Mouse (Mus musculus): ENCODE data around the gene Tbx15. TPM values are rescaled to one million over a fixed set of nuclear protein-coding genes. Genes with fewer than 3 reads are reported as not detected.

Tbx15 gene
- polyA plus RNA-seq, 2 experiments, result 26.6 to 66.6 TPM

GRCm38 (mm10) chr3:99248831-99249550, 8.8 kb downstream of the Tbx15 start:
- peak overlapping the region; percentile 49 for H3K9ac ChIP-seq (ENCODE audit: low read depth, low read length, severe bottlenecking)
- H3K27ac ChIP-seq (replicated peaks; ENCODE audit: low read depth, low read length), result peak overlapping the region; percentile 75
- H3K4me3 ChIP-seq (replicated peaks; ENCODE audit: low read length), result peak overlapping the region; percentile 21
- H3K4me1 ChIP-seq (ENCODE audit: control insufficient read depth, insufficient read depth, low read length), result peaks cover 41% of the 10 kb centered on the region
- peak overlapping the region; percentile 56 for H3K4me2 ChIP-seq (replicated peaks; ENCODE audit: low read depth, low read length, severe bottlenecking)
- no peak for TF ChIP-seq POLR2A (IDR thresholded peaks at IDR 0.05; ENCODE audit: borderline replicate concordance, extremely low read depth, insufficient read depth, insufficient read length)
- no peak for DNase-seq (ENCODE audit: low spot score)
- no peak for ATAC-seq (ENCODE audit: low FRiP score, low read depth)
- WGBS, result 3% methylated on average over 25 of the region's 25 CpGs
- H3K9me3 ChIP-seq (ENCODE audit: control insufficient read depth, low read length), result no peaks in the 10 kb centered on the region
- H3K27me3 ChIP-seq (ENCODE audit: control insufficient read depth, insufficient read depth, low read length), result peaks cover 34% of the 10 kb centered on the region; the same call in 1 of the 2 replicates
- no peaks in the 10 kb centered on the region for H3K36me3 ChIP-seq (ENCODE audit: control insufficient read depth, insufficient read depth, low read length)

GRCm38 (mm10) chr3:99249551-99249870, 9.3 kb downstream of the Tbx15 start:
- Histone ChIP-seq H3K4me3 (replicated peaks; ENCODE audit: low read length) (peak overlapping the region; percentile 21; the same call in 1 of the 2 replicates), H3K9me3 (ENCODE audit: control insufficient read depth, low read length) (no peaks in the 10 kb centered on the region), H3K4me1 (ENCODE audit: control insufficient read depth, insufficient read depth, low read length) (peaks cover 41% of the 10 kb centered on the region), H3K27ac (replicated peaks; ENCODE audit: low read depth, low read length) (peak overlapping the region; percentile 75), H3K9ac (ENCODE audit: low read depth, low read length, severe bottlenecking) (peak overlapping the region; percentile 49; the same call in 1 of the 2 replicates), H3K36me3 (ENCODE audit: control insufficient read depth, insufficient read depth, low read length) (no peaks in the 10 kb centered on the region), H3K27me3 (ENCODE audit: control insufficient read depth, insufficient read depth, low read length) (peaks cover 31% of the 10 kb centered on the region; the same call in 1 of the 2 replicates), H3K4me2 (replicated peaks; ENCODE audit: low read depth, low read length, severe bottlenecking) (peak overlapping the region; percentile 56)
- DNase-seq (ENCODE audit: low spot score) (no peak), ATAC-seq (ENCODE audit: low FRiP score, low read depth) (no peak)
- TF ChIP-seq POLR2A (IDR thresholded peaks at IDR 0.05; ENCODE audit: borderline replicate concordance, extremely low read depth, insufficient read depth, insufficient read length), result no peak
- WGBS, result 4% methylated on average over 11 of the region's 11 CpGs

GRCm38 (mm10) chr3:99249906-99250305, 9.7 kb downstream of the Tbx15 start:
- ATAC-seq (ENCODE audit: low FRiP score, low read depth) (no peak), DNase-seq (ENCODE audit: low spot score) (no peak)
- Histone ChIP-seq H3K27ac (replicated peaks; ENCODE audit: low read depth, low read length) (peak overlapping the region; percentile 75), H3K9me3 (ENCODE audit: control insufficient read depth, low read length) (no peaks in the 10 kb centered on the region), H3K36me3 (ENCODE audit: control insufficient read depth, insufficient read depth, low read length) (no peaks in the 10 kb centered on the region), H3K4me3 (replicated peaks; ENCODE audit: low read length) (peak overlapping the region; percentile 21; the same call in 1 of the 2 replicates), H3K4me2 (replicated peaks; ENCODE audit: low read depth, low read length, severe bottlenecking) (peak overlapping the region; percentile 56), H3K27me3 (ENCODE audit: control insufficient read depth, insufficient read depth, low read length) (peaks cover 30% of the 10 kb centered on the region; the same call in 1 of the 2 replicates), H3K9ac (ENCODE audit: low read depth, low read length, severe bottlenecking) (peak overlapping the region; percentile 17; the same call in 1 of the 2 replicates), H3K4me1 (ENCODE audit: control insufficient read depth, insufficient read depth, low read length) (peaks cover 39% of the 10 kb centered on the region)
- no peak for TF ChIP-seq POLR2A (IDR thresholded peaks at IDR 0.05; ENCODE audit: borderline replicate concordance, extremely low read depth, insufficient read depth, insufficient read length)
- WGBS, result 1% methylated on average over 6 of the region's 6 CpGs

- Histone ChIP-seq H3K4me2 (replicated peaks; ENCODE audit: low read depth, low read length, severe bottlenecking) (peak overlapping the region; percentile 72), H3K9ac (ENCODE audit: low read depth, low read length, severe bottlenecking) (peak overlapping the region; percentile 98), H3K36me3 (ENCODE audit: control insufficient read depth, insufficient read depth, low read length) (0 out of 2 replicates have a peak, but pooled peaks cover 1% of the 10 kb centered on the region), H3K27ac (replicated peaks; ENCODE audit: low read depth, low read length) (peak overlapping the region; percentile 63), H3K4me1 (ENCODE audit: control insufficient read depth, insufficient read depth, low read length) (peaks cover 36% of the 10 kb centered on the region), H3K4me3 (replicated peaks; ENCODE audit: low read length) (peak overlapping the region; percentile 80), H3K27me3 (ENCODE audit: control insufficient read depth, insufficient read depth, low read length) (peaks cover 17% of the 10 kb centered on the region; the same call in 1 of the 2 replicates), H3K9me3 (ENCODE audit: control insufficient read depth, low read length) (no peaks in the 10 kb centered on the region)
- no peak for TF ChIP-seq POLR2A (IDR thresholded peaks at IDR 0.05; ENCODE audit: borderline replicate concordance, extremely low read depth, insufficient read depth, insufficient read length)
- WGBS, result 28% methylated on average over 6 of the region's 6 CpGs
- DNase-seq (ENCODE audit: low spot score) (no peak), ATAC-seq (ENCODE audit: low FRiP score, low read depth) (no peak)
Measured at GRCm38 (mm10) chr3:99251271-99252165, 11.3 kb downstream of the Tbx15 start.

- peak overlapping the region; percentile 63 for H3K27ac ChIP-seq (replicated peaks; ENCODE audit: low read depth, low read length)
- peak overlapping the region; percentile 72 for H3K4me2 ChIP-seq (replicated peaks; ENCODE audit: low read depth, low read length, severe bottlenecking)
- TF ChIP-seq POLR2A (IDR thresholded peaks at IDR 0.05; ENCODE audit: borderline replicate concordance, extremely low read depth, insufficient read depth, insufficient read length), result no peak
- peak overlapping the region; percentile 98 for H3K9ac ChIP-seq (ENCODE audit: low read depth, low read length, severe bottlenecking)
- peaks cover 14% of the 10 kb centered on the region for H3K27me3 ChIP-seq (ENCODE audit: control insufficient read depth, insufficient read depth, low read length)
- H3K9me3 ChIP-seq (ENCODE audit: control insufficient read depth, low read length), result no peaks in the 10 kb centered on the region
- WGBS, result 8% methylated on average over 16 of the region's 16 CpGs
- H3K36me3 ChIP-seq (ENCODE audit: control insufficient read depth, insufficient read depth, low read length), result peaks cover 12% of the 10 kb centered on the region
- H3K4me1 ChIP-seq (ENCODE audit: control insufficient read depth, insufficient read depth, low read length), result peaks cover 43% of the 10 kb centered on the region
- DNase-seq (ENCODE audit: low spot score) (no peak), ATAC-seq (ENCODE audit: low FRiP score, low read depth) (no peak; the same call in 1 of the 2 replicates)
- H3K4me3 ChIP-seq (replicated peaks; ENCODE audit: low read length), result peak overlapping the region; percentile 80
Measured at GRCm38 (mm10) chr3:99252461-99253091, 12.4 kb downstream of the Tbx15 start.

All from limb, embryonic 14.5 days (tissue).